Mouse (Mus musculus) layer of hippocampus, adult 18-20 months (tissue): ENCODE measurements around the gene Grik1. TPM values are rescaled to one million over a fixed set of nuclear protein-coding genes. Genes with fewer than 3 reads are reported as not detected.

Experiments used
- DNase-seq, 2 experiments: peaks; one replicate each; pipeline ENCODE4 v3.0.0; 2022; ENCODE audit warnings: low spot score in 2 of 2
- total RNA-seq, 2 experiments: library from RNA; stranded (reverse); gene quantifications; 2 replicates each; pipeline ENCODE4 v1.2.3; 2021

The Grik1 gene
- total RNA-seq, 2 experiments from 2014 or later: 11.2 to 13.1 TPM

DNA sequence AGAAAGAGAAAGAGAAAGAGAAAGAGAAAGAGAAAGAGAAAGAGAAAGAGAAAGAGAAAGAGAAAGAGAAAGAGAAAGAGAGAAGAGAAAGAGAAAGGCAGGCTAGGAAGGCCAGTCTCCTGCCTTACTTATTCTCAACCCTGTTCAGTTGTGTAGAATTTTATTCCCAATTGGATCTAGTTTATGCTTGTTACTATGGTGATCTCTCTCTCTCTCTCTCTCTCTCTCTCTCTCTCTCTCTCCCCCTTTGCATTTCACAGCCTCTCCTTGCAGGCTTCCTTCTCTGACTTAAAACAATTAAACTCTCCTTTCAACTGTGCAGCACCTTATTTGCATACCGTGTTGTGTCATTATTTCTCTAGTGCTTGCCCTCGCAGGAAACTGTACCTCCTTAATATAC lies 147.5 kb downstream of the Grik1 start:
- DNase-seq: no peak

GRCm38 (mm10) chr16:88142136-88142535 lies 147.9 kb downstream of the Grik1 start:
- no peak for DNase-seq

GRCm38 (mm10) chr16:88141594-88141993 lies 148.5 kb downstream of the Grik1 start:
- DNase-seq: no peak

DNA sequence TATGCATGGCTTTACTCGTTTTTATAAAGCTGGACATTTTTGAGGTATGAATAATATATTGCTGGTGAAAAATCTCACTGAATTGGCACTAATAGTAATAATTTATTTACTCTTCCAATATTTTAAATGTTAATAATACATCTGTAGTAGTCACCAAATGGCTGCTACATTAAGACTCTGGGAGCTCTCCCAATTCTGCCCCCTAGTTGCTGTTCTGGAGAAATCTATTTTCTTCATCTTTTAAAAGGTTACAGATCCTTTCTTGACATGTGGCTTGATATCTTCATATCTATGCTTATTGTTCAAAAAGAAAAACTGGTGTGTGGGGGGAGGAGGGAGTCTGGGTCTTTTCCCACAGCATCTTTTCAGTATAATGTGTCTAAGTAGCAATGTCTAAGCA lies 151.2 kb downstream of the Grik1 start:
- no peak for DNase-seq

GRCm38 (mm10) chr16:88132919-88133318 lies 157.1 kb downstream of the Grik1 start:
- no peak for DNase-seq

- no peak for DNase-seq
Measured at GRCm38 (mm10) chr16:88131103-88131502, 159.0 kb downstream of the Grik1 start.

DNA sequence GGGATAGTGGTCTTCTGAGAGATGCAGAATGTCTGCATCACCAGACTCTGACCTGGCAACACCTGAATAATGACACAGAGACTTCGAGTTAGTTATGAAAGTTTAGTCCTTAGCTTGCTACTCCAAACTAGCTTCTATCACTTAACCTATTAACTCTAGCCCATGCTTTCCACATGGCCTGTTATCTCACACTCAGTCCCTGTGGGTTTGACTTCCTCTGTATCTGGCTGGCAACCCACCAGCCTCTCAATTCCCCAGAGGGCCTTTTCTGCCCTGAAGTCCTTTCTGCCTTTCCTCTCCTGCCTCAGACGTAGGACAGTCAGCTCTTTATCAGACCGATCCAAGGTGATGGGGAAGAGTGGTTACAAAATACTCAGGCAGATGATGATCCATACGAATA lies 165.0 kb downstream of the Grik1 start:
- no peak for DNase-seq

- peak; percentile 13 to 56 for DNase-seq
Measured at GRCm38 (mm10) chr16:88112551-88113138, 177.4 kb downstream of the Grik1 start.

DNA sequence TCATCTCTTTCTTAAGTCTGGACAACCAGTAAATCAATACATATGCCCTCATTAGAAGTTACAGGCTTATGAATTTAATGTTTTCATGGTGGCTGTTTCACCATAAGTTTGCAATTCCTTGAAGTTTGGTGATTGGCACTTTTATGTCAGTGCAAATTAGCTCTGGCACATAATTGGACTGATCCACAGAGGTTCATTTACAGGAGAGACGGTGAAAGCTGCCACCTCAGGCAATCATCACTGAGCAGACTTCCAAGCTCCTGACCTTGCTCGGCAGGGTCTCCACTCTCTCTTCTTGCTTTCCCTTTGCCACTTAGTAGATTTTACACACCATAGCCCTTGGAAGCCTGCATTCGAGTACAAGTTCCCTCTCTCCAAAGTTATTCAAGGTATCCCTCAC lies 178.6 kb downstream of the Grik1 start:
- no peak for DNase-seq

DNA sequence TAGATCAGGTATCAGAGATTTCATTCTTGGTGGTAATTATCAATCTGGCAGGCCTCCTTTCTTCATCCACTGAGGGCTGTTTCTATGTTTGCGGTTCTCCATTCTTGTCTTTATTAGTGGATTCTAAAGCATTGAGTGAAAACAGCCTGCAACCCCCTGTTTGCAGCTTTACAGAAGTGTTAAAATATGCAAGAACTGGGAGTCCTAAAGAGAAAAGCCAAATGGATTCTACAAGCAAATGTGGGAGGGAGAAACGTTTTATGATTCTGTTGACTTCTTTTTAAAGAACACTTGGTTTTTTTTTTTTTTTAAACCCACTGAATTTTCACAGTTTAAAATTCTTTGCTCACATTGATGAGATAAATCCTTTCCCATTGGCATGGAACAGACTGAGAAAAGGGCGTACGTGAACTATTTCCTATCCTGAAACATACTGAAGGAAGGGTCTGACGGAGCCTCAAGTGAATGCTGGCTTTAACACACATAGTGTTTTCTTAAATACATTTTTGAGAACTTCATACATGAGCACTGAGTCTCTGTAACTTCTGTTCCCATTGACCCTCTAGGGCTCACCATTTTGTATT lies 195.8 kb downstream of the Grik1 start:
- peak; percentile 8 to 65 for DNase-seq

- DNase-seq: no peak
Measured at GRCm38 (mm10) chr16:88087280-88087679, 202.8 kb downstream of the Grik1 start.

GRCm38 (mm10) chr16:88074716-88075115 lies 215.3 kb downstream of the Grik1 start:
- no peak for DNase-seq

GRCm38 (mm10) chr16:88060936-88061335 lies 229.1 kb downstream of the Grik1 start:
- DNase-seq: no peak

- DNase-seq: no peak
Measured at GRCm38 (mm10) chr16:88048121-88048520, 241.9 kb downstream of the Grik1 start.

GRCm38 (mm10) chr16:88044321-88044720 lies 245.7 kb downstream of the Grik1 start:
- DNase-seq: no peak

- DNase-seq: no peak
Measured at GRCm38 (mm10) chr16:88042458-88042857, 247.6 kb downstream of the Grik1 start.

DNA sequence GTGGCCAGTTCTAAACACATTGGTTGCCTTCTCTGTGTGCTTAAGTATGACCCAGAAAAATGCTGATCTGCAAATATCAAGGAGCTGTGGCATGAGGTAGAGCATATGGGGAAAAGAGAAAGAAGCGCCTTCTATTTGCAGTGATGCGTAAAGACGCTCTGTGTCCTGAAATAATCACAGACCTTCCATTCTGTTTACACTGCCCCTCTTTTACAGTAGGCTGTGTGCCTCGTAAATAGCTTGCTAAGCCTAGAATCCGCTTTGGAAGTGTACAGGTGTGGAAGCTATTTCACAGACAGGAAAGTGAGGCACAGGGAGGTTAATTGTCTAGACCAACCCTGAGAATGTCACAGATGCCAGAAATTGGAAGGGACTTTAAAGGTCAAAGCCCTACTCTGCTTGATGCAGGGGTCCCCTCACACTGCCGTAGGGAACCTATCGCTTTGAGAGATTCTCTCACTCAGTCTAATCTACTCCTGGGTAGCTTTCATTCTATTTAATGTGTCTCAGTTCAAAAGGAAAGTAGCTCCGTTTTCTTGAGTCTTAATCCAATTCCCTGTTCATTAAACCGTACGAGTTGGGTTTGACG lies 251.5 kb downstream of the Grik1 start:
- DNase-seq: no peak

- DNase-seq: no peak
Measured at GRCm38 (mm10) chr16:87988805-87989204, 301.3 kb downstream of the Grik1 start.

- peak in 1 of 2 experiments; percentile 5 for DNase-seq
Measured at GRCm38 (mm10) chr16:87984201-87984870, 305.7 kb downstream of the Grik1 start.

- DNase-seq: no peak
Measured at GRCm38 (mm10) chr16:87974076-87974443, 316.0 kb downstream of the Grik1 start.

DNA sequence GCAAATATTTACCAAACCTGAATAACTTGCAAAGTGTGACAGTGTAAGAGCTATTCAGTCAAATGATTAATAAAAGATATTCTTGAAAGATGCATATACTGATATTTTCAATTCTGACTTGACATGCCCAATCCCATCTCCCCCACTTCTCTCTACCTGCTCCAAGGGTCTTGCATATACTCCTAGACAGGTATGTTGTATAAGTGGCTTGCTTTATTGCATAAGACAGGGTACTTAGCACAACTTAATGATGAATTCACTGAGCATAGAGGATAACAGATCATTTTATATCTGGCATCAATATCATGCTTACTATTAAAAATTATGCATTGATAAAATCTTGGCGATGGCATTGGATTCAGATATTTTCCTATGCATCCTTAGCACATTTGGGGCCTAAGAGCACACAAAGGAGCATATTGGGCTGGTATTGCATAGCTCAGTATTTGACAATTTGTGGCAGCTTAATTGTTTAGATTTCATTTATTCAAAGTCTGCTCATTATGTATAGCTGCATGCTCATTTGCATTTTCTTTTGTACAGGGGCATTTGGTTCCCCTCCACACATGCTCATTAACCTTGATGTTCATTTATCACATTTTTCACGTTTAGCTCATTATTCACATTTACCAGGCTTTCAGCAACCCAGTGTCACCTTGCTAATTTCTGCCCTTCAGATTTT lies 316.5 kb downstream of the Grik1 start:
- DNase-seq: no peak

DNA sequence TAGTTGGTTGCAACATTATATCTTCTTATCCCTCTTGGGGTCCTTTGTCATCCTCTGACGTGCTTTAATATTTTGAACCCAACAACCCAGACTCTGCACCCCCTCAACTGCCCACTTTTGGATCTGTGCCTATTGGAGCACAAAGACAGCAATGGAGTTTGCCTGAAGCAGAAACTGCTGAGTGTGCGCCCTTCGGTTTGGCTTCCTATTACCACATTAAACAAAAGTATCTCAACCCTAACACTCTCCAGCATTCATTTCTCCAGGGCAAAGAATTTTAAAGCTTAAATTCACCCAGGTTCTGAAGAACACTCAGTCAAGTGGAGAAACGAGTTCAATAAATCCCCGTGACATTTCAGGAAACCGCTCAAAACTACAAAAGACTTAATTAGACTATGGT lies 318.2 kb downstream of the Grik1 start:
- DNase-seq: no peak
